Mouse (Mus musculus) brain, embryonic 14.5 days (tissue): Measurements from ENCODE around the gene Epsti1.

Experiments
- CTCF ChIP-seq: fragments of 200-500 bp; IDR thresholded peaks from 2 replicates; pipeline ENCODE4 v1.5.1; 2012; ENCODE audit warnings: inconsistent platforms, mild to moderate bottlenecking, moderate library complexity, borderline replicate concordance; ENCODE audit not compliant: insufficient read depth, insufficient read length; ENCODE audit errors: extremely low read depth
- POLR2A ChIP-seq: fragments of 200-500 bp; IDR thresholded peaks from 2 replicates; pipeline ENCODE4 v1.6.1; 2012; ENCODE audit warnings: mild to moderate bottlenecking, inconsistent platforms, borderline replicate concordance; ENCODE audit not compliant: poor library complexity, insufficient read depth, insufficient read length, severe bottlenecking; ENCODE audit errors: extremely low read depth

DNA sequence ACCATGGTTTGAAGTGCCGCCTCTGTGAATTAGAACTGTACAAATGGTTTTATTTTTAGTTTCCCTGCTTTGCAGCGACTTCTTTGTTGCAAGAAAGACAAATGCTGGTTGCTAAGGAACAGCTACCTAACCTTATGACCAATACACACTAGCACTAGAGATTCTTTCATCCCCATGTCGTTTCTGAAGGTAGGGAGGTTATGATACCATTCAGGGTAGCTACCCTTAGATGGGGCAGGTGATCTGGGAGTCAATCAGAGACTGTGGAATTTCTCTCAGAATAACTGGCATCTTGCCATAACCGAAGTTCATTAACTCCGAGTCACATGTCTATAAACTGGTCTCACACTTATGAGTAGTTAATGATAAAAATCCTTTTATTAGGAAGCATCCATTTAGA, 1.4 kb downstream of the Epsti1 start:
- TF ChIP-seq CTCF: no peak
- TF ChIP-seq POLR2A: no peak
